Mouse (Mus musculus) hindbrain, embryonic 11.5 days (tissue): ENCODE results near the gene Negr1. TPM values are rescaled to one million over a fixed set of nuclear protein-coding genes. Genes with fewer than 3 reads are reported as not detected.

ENCODE experiments used
- ATAC-seq: fragments of 200-750 bp; cut with Nextera tagmentation; 2 replicates; pipeline ENCODE4 v1.8.0; 2017; ENCODE audit warnings: mild to moderate bottlenecking, moderate TSS enrichment, moderate library complexity; ENCODE audit not compliant: low FRiP score
- DNase-seq: peaks from one replicate; pipeline ENCODE4 v3.0.0-alpha.2; 2015; ENCODE audit warnings: low spot score
- H3K27ac ChIP-seq: fragments of 300-500 bp; sonication (generic); 2 replicates; pipeline ENCODE4 v1.5.1; 2014; ENCODE audit warnings: mild to moderate bottlenecking, low read depth, low read length
- H3K27me3 ChIP-seq: fragments of 300-500 bp; sonication (generic); 2 replicates; pipeline ENCODE4 v1.6.1; 2014; ENCODE audit warnings: mild to moderate bottlenecking, low read length, moderate library complexity, mixed read lengths; ENCODE audit not compliant: control insufficient read depth, insufficient read depth
- H3K36me3 ChIP-seq: fragments of 300-500 bp; sonication (generic); 2 replicates; pipeline ENCODE4 v1.6.1; 2014; ENCODE audit warnings: mild to moderate bottlenecking, low read length, moderate library complexity, mixed read lengths; ENCODE audit not compliant: control insufficient read depth, insufficient read depth
- H3K4me1 ChIP-seq: fragments of 300-500 bp; sonication (generic); replicated peaks from 2 replicates; pipeline ENCODE4 v1.6.1; 2014; ENCODE audit warnings: low read length, mixed read lengths; ENCODE audit not compliant: control insufficient read depth, insufficient read depth
- H3K4me2 ChIP-seq: fragments of 300-500 bp; sonication (generic); replicated peaks from 2 replicates; pipeline ENCODE4 v1.6.1; 2014; ENCODE audit warnings: mild to moderate bottlenecking, low read depth, low read length
- H3K4me3 ChIP-seq: fragments of 300-500 bp; sonication (generic); 2 replicates; pipeline ENCODE4 v1.5.1; 2014; ENCODE audit warnings: low read depth, low read length
- H3K9ac ChIP-seq: fragments of 300-500 bp; sonication (generic); 2 replicates; pipeline ENCODE4 v1.6.1; 2014; ENCODE audit warnings: low read depth, low read length
- H3K9me3 ChIP-seq: fragments of 300-500 bp; sonication (generic); 2 replicates; pipeline ENCODE4 v1.6.1; 2016; ENCODE audit warnings: low read length; ENCODE audit not compliant: control insufficient read depth
- WGBS: fragments of 180-500 bp; shearing (Covaris S2); extraction: QIAGEN DNeasy Blood & Tissue Kit; methylation state at CpG from one replicate; pipeline ENCODE4 v1.1.7; 2014; 5-methylcytosine and 5-hydroxymethylcytosine counted together
- polyA plus RNA-seq: library from polyadenylated mRNA; unstranded; fragments of >200 nt; fragmentation: Nextera tagmentation; extraction: Ambion mirVana; gene quantifications from 2 replicates; pipeline ENCODE4 v1.2.1, GENCODE M21; 2014

Negr1 gene
- polyA plus RNA-seq, 1 experiment from 2014 or later: 7.7 TPM

DNA sequence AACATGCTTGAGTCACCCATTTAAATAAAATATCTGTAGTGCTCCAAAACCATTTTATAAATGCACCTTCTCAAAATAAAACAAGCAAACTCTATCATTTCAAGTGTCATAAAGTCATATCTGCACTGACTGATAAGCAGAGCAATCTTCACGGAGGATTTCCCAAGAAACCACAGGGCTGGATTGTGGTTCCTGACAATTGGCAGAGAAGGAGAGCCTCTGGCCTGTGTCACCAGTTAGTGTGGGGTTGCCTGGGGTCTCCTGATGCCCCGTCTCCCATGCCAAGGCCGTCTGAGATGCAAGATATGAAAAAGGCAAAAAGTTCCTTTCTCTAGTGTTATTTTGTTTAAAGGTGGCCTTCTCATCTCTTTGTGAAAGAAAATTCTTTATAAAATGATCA, 77.8 kb downstream of the Negr1 start:
- no peak overlapping the region for H3K4me3 ChIP-seq
- no peaks in the 10 kb centered on the region for H3K4me1 ChIP-seq
- no peak overlapping the region for H3K9ac ChIP-seq
- DNase-seq: no peak
- no peak overlapping the region for H3K4me2 ChIP-seq
- H3K27me3 ChIP-seq: no peaks in the 10 kb centered on the region
- no peak for ATAC-seq
- no peaks in the 10 kb centered on the region for H3K9me3 ChIP-seq
- no peak overlapping the region for H3K27ac ChIP-seq
- H3K36me3 ChIP-seq: no peaks in the 10 kb centered on the region
- WGBS: 90% methylated on average over 3 of the region's 3 CpGs

DNA sequence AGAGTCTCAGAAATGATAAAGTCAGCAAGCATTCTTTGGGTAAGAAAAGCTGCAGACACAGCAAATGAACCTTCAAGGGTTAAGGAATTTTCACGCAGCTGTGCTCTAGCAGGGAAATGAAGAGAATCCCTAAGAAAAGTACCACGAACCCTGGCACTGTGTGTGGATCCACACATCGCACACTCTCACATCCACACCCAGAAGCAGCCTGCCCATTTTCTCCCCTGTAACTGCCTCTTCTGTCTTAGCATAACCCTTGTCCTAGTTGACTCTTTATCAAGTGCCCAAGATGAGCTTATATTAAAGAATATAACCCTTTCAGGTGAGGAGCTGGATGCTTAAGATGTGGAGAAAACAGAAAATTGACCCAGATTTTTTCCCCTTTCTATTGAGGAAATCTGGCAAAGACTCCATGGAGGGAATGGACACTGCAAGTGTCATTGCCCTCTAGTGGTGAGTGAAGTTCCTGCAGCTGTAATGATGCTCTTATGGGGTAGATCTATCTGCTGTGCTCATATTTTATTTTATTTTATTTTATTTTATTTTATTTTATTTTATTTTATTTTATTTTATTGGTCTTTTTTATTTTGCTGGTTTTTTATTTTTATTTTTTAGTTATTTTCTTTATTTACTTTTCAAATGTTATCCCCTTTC, 82.2 kb downstream of the Negr1 start:
- Histone ChIP-seq H3K27ac (no peak overlapping the region), H3K9ac (no peak overlapping the region), H3K36me3 (no peaks in the 10 kb centered on the region), H3K4me1 (no peaks in the 10 kb centered on the region), H3K9me3 (no peaks in the 10 kb centered on the region), H3K4me3 (no peak overlapping the region), H3K4me2 (no peak overlapping the region), H3K27me3 (no peaks in the 10 kb centered on the region)
- DNase-seq (peak; percentile 60), ATAC-seq (peak; percentile 86)
- WGBS: 80% methylated on average over 3 of the region's 3 CpGs

DNA sequence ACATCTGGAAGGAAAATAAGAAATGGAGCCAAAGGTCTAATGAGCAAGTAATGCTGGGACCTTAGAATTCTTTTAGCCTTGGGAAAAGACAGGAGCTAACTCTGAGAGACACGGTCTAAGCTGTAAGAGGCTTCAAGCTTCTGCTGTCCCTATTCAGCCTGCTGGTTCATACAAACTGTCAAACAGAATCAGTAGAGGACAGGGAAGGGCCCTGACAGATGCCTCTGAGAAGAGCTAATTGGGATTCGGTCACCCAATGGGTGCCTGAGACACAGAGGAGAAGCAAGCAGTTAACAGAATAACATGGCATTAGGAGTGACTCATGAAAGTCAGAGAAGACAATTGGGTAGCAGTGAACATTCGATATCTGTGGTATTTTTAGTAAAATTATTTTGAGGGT, 86.8 kb downstream of the Negr1 start:
- ATAC-seq (no peak), DNase-seq (no peak)
- Histone ChIP-seq H3K4me2 (no peak overlapping the region), H3K4me1 (no peaks in the 10 kb centered on the region), H3K27ac (no peak overlapping the region), H3K36me3 (no peaks in the 10 kb centered on the region), H3K4me3 (no peak overlapping the region), H3K9me3 (no peaks in the 10 kb centered on the region), H3K9ac (no peak overlapping the region), H3K27me3 (no peaks in the 10 kb centered on the region)
- 76% methylated on average over 3 of the region's 3 CpGs for WGBS

DNA sequence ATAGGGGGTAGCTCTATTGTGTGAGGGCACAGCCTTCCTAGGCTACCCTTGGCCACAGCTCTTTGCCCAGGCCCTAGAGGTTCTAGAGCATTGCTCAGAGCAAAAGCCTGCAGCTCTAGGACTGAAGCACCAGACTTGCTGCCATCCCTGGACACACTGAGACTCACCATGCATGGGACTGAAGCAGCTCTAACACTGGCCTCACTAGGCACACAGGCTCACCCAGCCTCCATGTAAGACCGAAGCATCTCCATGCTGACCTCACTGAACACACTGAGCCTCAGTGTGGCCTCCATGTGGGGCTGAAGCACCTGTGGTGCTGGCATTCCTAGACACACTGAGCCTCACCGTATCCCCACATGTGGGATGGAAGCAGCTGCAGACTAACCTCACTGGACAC, 101.0 kb downstream of the Negr1 start:
- ATAC-seq (no peak), DNase-seq (no peak)
- no peaks in the 10 kb centered on the region for H3K36me3 ChIP-seq

DNA sequence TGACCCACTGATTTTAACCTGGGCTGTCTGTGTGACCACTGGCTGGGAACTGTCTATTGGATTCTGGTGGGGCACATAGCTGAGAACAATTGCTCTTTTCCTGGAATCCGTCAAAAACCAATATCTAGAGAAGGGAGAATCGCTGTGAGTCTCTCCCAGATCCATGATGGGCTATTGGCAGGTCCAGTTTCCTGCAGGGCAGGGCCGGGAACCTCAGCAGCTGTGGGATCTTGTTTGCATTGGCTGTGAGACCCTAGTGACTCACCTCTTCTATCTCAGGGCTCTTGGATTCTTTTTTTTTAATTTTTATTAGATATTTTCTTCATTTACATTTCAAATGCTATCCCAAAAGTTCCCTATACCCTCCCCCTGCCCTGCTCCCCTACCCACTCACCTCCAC, 111.0 kb downstream of the Negr1 start:
- Histone ChIP-seq H3K27ac (no peak overlapping the region), H3K4me1 (no peaks in the 10 kb centered on the region), H3K4me3 (no peak overlapping the region), H3K36me3 (no peaks in the 10 kb centered on the region), H3K9me3 (no peaks in the 10 kb centered on the region), H3K27me3 (no peaks in the 10 kb centered on the region), H3K9ac (no peak overlapping the region), H3K4me2 (no peak overlapping the region)
- ATAC-seq (no peak), DNase-seq (no peak)
- WGBS: 78% methylated on average over 3 of the region's 3 CpGs

More for the DNA sequence above, 101.0 kb downstream of the Negr1 start:
- Histone ChIP-seq H3K9ac (no peak overlapping the region), H3K9me3 (no peaks in the 10 kb centered on the region), H3K27me3 (no peaks in the 10 kb centered on the region), H3K27ac (no peak overlapping the region), H3K4me2 (no peak overlapping the region), H3K4me3 (no peak overlapping the region), H3K4me1 (no peaks in the 10 kb centered on the region)
- WGBS: 88% methylated on average over 2 of the region's 2 CpGs

DNA sequence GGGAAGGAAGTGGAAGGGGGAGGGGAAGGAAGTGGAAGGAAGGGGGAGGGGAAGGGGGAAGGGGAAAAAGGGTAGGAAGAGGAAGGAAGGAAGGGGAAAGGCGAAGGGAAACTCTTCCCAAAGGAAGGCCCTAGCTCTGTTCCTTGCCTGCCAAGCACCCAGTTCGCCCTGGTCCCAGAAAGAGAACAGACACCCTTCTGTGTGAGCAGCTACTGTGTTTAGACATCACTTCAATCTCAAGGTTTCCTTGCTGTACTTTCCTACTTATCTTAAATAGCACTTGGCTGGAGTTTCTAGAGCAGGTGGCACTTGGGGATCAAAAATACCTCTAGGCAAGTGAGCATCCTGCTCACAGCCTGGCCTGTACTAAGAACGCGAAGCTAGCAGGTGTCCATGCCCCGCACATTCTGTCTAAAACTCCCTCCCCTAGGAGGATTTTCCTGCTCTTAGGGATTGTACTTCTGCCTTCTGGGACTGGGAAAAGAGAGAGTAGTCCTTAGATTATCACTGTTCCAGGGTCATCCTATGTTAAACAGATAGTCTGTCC, 128.5 kb downstream of the Negr1 start:
- Histone ChIP-seq H3K4me3 (no peak overlapping the region), H3K27me3 (no peaks in the 10 kb centered on the region), H3K4me2 (no peak overlapping the region), H3K27ac (no peak overlapping the region), H3K9ac (no peak overlapping the region), H3K36me3 (no peaks in the 10 kb centered on the region), H3K4me1 (no peaks in the 10 kb centered on the region), H3K9me3 (no peaks in the 10 kb centered on the region)
- WGBS: 96% methylated on average over 5 of the region's 5 CpGs
- no peak for ATAC-seq
- no peak for DNase-seq

DNA sequence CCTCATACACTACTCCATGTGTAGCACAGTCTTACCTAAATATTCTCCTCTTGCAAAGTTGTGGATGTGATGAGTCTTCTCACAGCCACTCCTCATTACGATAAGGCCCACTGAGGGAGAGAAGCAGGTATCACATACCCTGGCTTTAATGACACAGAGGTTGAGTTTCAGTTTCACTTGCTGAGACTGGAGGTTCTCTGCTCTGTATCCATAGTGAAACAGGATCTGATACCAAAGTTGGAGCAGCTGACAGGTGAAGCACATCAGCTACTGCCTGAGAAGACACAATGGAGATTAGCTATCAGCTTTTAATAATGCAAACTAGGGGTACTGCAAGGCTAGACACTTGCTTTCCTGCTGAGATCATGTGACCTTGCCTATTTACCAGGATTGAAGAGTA, 137.1 kb downstream of the Negr1 start:
- H3K9ac ChIP-seq: no peak overlapping the region
- no peaks in the 10 kb centered on the region for H3K27me3 ChIP-seq
- no peak overlapping the region for H3K4me2 ChIP-seq
- ATAC-seq (no peak), DNase-seq (no peak)
- no peak overlapping the region for H3K27ac ChIP-seq
- 97% methylated on average over 1 of the region's 1 CpGs for WGBS
- H3K36me3 ChIP-seq: no peaks in the 10 kb centered on the region
- no peaks in the 10 kb centered on the region for H3K9me3 ChIP-seq
- H3K4me3 ChIP-seq: no peak overlapping the region
- H3K4me1 ChIP-seq: no peaks in the 10 kb centered on the region

DNA sequence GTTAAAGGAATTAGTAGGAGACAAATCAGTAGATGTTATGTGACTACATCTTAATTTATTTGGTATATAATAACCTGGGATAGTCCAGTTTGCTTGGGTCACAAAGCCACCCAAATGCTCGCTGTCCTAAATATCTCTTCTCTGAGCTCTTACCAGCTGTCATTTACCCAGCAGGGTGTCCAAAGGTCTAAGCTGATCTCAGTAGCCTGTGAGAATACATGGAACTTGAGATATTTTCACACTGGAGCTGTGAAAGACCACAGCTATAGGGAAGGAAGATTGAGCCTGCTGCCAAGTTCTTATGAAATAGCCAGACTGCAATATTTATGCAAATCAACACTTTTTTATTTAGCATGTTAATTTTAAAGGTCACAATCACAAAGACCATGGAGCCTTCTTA, 141.6 kb downstream of the Negr1 start:
- no peaks in the 10 kb centered on the region for H3K36me3 ChIP-seq
- WGBS: 71% methylated on average over 1 of the region's 1 CpGs
- H3K9me3 ChIP-seq: no peaks in the 10 kb centered on the region
- DNase-seq (no peak), ATAC-seq (no peak)
- no peak overlapping the region for H3K27ac ChIP-seq
- H3K4me1 ChIP-seq: no peaks in the 10 kb centered on the region
- no peak overlapping the region for H3K4me2 ChIP-seq
- no peaks in the 10 kb centered on the region for H3K27me3 ChIP-seq
- H3K9ac ChIP-seq: no peak overlapping the region
- no peak overlapping the region for H3K4me3 ChIP-seq

DNA sequence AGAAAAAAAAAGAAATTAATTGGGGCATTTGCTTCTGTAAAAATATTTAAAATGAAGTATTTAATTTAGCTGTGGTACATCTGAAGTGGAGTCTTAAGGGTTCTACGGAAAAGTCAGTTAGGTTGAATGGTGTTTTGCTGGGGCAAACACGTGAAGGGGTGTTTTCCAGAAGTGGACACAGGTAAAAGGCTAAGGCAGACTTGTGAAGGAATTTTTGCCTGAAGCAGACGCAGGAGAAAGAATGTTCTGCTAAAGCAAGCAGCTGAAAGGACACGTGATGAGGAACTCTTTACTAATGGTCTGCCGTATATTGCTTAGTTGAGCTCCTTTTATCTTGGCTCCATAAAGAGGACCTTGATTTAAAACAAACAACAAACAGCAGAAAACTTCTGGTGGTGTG, 148.6 kb downstream of the Negr1 start:
- WGBS: 85% methylated on average over 5 of the region's 5 CpGs
- no peak overlapping the region for H3K4me3 ChIP-seq
- ATAC-seq (no peak), DNase-seq (no peak)
- no peaks in the 10 kb centered on the region for H3K9me3 ChIP-seq
- no peak overlapping the region for H3K9ac ChIP-seq
- H3K27me3 ChIP-seq: no peaks in the 10 kb centered on the region
- no peaks in the 10 kb centered on the region for H3K36me3 ChIP-seq
- no peak overlapping the region for H3K27ac ChIP-seq
- no peaks in the 10 kb centered on the region for H3K4me1 ChIP-seq
- H3K4me2 ChIP-seq: no peak overlapping the region
